Mouse (Mus musculus): Measurements from ENCODE around the gene Coro1c. TPM values are rescaled to one million over a fixed set of nuclear protein-coding genes. Genes with fewer than 3 reads are reported as not detected.
A peak's percentile ranks its signal among the peaks of the same experiment; 100 is the strongest.

Gene Coro1c
- polyA plus RNA-seq, 1 experiment from 2014 or later, result 165 TPM

DNA sequence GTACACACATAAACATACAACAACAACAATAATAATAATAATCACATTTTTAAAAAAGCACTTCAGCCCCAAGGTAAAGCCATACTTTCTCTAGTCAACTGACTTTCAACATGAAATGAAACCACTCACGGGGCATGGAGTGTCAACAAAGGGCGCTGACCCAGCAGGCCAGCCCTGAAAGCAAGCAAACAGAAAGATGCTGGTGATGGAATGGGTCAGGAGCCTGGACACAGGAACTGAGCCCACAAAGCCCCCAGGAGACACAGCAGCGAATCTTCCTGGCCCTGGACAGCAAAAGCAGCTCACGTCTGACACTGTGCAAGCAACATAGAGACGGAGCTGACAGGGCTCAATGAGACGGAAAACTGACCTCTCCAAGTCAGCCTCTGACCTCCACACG, 23.8 kb downstream of the Coro1c start:
- no peak overlapping the region for H3K9ac ChIP-seq
- 70% methylated on average over 7 of the region's 7 CpGs for WGBS
- no peaks in the 10 kb centered on the region for H3K27me3 ChIP-seq (ENCODE audit: insufficient read depth, low read length)
- TF ChIP-seq CTCF (IDR thresholded peaks at IDR 0.05; ENCODE audit: low read depth), result no peak
- H3K9me3 ChIP-seq (ENCODE audit: low read depth, low read length), result no peaks in the 10 kb centered on the region
- no peak overlapping the region for H3K27ac ChIP-seq (ENCODE audit: low read depth)
- no peak overlapping the region for H3K4me2 ChIP-seq
- H3K36me3 ChIP-seq (ENCODE audit: insufficient read depth), result peaks cover 24% of the 10 kb centered on the region
- DNase-seq (no peak), ATAC-seq (ENCODE audit: insufficient read depth) (no peak)
- peaks cover 39% of the 10 kb centered on the region for H3K4me1 ChIP-seq (ENCODE audit: insufficient read depth)
- no peak overlapping the region for H3K4me3 ChIP-seq (ENCODE audit: low read depth, low read length)

DNA sequence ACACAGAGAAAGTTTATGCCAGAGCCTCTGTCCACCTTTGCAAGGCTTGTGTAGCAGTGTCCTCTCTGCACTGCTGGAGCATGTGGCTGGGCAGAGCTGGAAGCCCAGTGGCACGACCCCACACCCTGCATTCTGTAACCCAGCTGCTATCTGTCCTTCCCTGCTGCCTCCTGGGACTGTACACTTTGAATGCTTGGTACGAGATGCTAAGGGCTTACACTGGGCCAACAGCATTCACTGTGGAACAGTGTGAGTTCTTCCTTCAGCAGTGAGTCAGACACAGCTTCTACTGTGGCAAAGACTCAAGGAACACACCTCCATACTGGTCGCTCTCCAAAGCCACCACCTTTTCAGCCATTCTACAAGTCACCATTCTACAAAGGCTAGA, 25.2 kb downstream of the Coro1c start:
- Histone ChIP-seq H3K4me1 (ENCODE audit: insufficient read depth) (peaks cover 31% of the 10 kb centered on the region), H3K27me3 (ENCODE audit: insufficient read depth, low read length) (no peaks in the 10 kb centered on the region), H3K4me2 (no peak overlapping the region), H3K9ac (no peak overlapping the region), H3K4me3 (ENCODE audit: low read depth, low read length) (no peak overlapping the region), H3K27ac (ENCODE audit: low read depth) (peak overlapping the region; percentile 76; the same call in 1 of the 2 replicates), H3K36me3 (ENCODE audit: insufficient read depth) (peaks cover 37% of the 10 kb centered on the region), H3K9me3 (ENCODE audit: low read depth, low read length) (no peaks in the 10 kb centered on the region)
- no peak for TF ChIP-seq CTCF (IDR thresholded peaks at IDR 0.05; ENCODE audit: low read depth)
- ATAC-seq (ENCODE audit: insufficient read depth), result peak; percentile 61; the same call in 1 of the 2 replicates
- WGBS, result 25% methylated on average over 3 of the region's 3 CpGs
- DNase-seq, result peak; percentile 41

DNA sequence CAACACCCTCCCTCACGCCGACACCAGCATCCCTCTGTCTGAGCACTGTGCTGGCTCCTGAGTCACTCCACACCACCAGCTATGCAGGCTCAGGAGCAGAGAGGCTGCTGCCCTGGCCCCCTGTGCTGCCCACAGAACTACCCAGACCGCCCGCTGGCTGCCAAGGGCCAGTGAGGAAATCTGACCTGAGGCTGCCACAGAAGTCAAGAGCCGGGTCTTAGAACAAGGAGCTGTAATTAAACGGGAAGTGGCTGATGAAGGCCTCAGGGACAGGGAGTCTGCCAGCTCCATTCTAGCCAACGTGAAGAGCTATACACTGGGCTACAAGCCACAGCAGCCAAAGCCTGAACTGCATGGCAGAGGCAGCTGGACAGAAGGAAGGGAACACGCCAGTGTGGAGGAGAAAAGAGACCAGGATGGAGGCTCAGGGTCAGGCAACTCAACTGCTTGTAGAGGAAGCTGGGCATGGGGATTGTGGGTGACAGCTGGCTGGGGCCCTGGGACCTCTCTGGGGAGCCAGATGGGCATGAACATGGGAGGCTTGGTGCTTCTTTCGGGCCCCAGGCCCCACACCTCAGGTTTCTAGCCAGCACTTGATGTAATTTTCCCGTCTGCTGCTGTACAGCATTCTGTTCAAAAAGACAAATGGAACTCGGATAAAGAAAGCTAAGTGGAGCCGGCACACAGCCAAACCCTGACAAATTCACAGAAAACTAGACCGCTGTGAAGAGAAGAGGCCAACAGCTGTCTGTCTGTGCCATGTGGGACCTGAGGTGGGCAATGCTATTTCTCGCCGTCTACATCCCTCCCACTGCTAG, 25.8 kb downstream of the Coro1c start:
- Histone ChIP-seq H3K27ac (ENCODE audit: low read depth) (peak overlapping the region; percentile 76; the same call in 1 of the 2 replicates), H3K4me2 (no peak overlapping the region), H3K4me3 (ENCODE audit: low read depth, low read length) (no peak overlapping the region), H3K27me3 (ENCODE audit: insufficient read depth, low read length) (no peaks in the 10 kb centered on the region), H3K36me3 (ENCODE audit: insufficient read depth) (peaks cover 38% of the 10 kb centered on the region), H3K9me3 (ENCODE audit: low read depth, low read length) (no peaks in the 10 kb centered on the region), H3K4me1 (ENCODE audit: insufficient read depth) (peaks cover 31% of the 10 kb centered on the region), H3K9ac (no peak overlapping the region)
- DNase-seq (peak; percentile 79), ATAC-seq (ENCODE audit: insufficient read depth) (peak; percentile 29; the same call in 1 of the 2 replicates)
- WGBS, result 42% methylated on average over 15 of the region's 15 CpGs
- TF ChIP-seq CTCF (IDR thresholded peaks at IDR 0.05; ENCODE audit: low read depth), result no peak

GRCm38 (mm10) chr5:113881136-113881535, 27.4 kb downstream of the Coro1c start:
- whole genome bisulfite sequencing, result 93% methylated on average over 14 of the region's 14 CpGs
- H3K9ac ChIP-seq, result no peak overlapping the region
- no peaks in the 10 kb centered on the region for H3K9me3 ChIP-seq (ENCODE audit: low read depth, low read length)
- peaks cover 47% of the 10 kb centered on the region for H3K36me3 ChIP-seq (ENCODE audit: insufficient read depth)
- no peaks in the 10 kb centered on the region for H3K27me3 ChIP-seq (ENCODE audit: insufficient read depth, low read length)
- DNase-seq, result no peak
- H3K27ac ChIP-seq (ENCODE audit: low read depth), result no peak overlapping the region
- no peak overlapping the region for H3K4me3 ChIP-seq (ENCODE audit: low read depth, low read length)
- TF ChIP-seq CTCF (IDR thresholded peaks at IDR 0.05; ENCODE audit: low read depth), result no peak
- peaks cover 23% of the 10 kb centered on the region for H3K4me1 ChIP-seq (ENCODE audit: insufficient read depth)
- H3K4me2 ChIP-seq, result no peak overlapping the region
- ATAC-seq (ENCODE audit: insufficient read depth), result no peak

- H3K36me3 ChIP-seq (ENCODE audit: insufficient read depth), result peaks cover 56% of the 10 kb centered on the region
- 84% methylated on average over 17 of the region's 17 CpGs for WGBS
- no peak overlapping the region for H3K4me3 ChIP-seq (ENCODE audit: low read depth, low read length)
- H3K9me3 ChIP-seq (ENCODE audit: low read depth, low read length), result no peaks in the 10 kb centered on the region
- DNase-seq, result no peak
- no peak overlapping the region for H3K9ac ChIP-seq
- TF ChIP-seq CTCF (IDR thresholded peaks at IDR 0.05; ENCODE audit: low read depth), result no peak
- no peaks in the 10 kb centered on the region for H3K27me3 ChIP-seq (ENCODE audit: insufficient read depth, low read length)
- no peak for ATAC-seq (ENCODE audit: insufficient read depth)
- no peak overlapping the region for H3K27ac ChIP-seq (ENCODE audit: low read depth)
- peaks cover 16% of the 10 kb centered on the region for H3K4me1 ChIP-seq (ENCODE audit: insufficient read depth)
- H3K4me2 ChIP-seq, result no peak overlapping the region
Observed at GRCm38 (mm10) chr5:113878943-113879617, 29.5 kb downstream of the Coro1c start.

GRCm38 (mm10) chr5:113877565-113877964, 31.0 kb downstream of the Coro1c start:
- peaks cover 16% of the 10 kb centered on the region for H3K4me1 ChIP-seq (ENCODE audit: insufficient read depth)
- H3K9me3 ChIP-seq (ENCODE audit: low read depth, low read length), result no peaks in the 10 kb centered on the region
- WGBS, result 40% methylated on average over 3 of the region's 3 CpGs
- no peak overlapping the region for H3K27ac ChIP-seq (ENCODE audit: low read depth)
- ATAC-seq (ENCODE audit: insufficient read depth), result no peak
- no peak overlapping the region for H3K4me2 ChIP-seq
- DNase-seq, result no peak
- H3K4me3 ChIP-seq (ENCODE audit: low read depth, low read length), result no peak overlapping the region
- no peak for TF ChIP-seq CTCF (IDR thresholded peaks at IDR 0.05; ENCODE audit: low read depth)
- no peak overlapping the region for H3K9ac ChIP-seq
- H3K36me3 ChIP-seq (ENCODE audit: insufficient read depth), result peaks cover 59% of the 10 kb centered on the region
- no peaks in the 10 kb centered on the region for H3K27me3 ChIP-seq (ENCODE audit: insufficient read depth, low read length)

GRCm38 (mm10) chr5:113876176-113876575, 32.4 kb downstream of the Coro1c start:
- 87% methylated on average over 7 of the region's 7 CpGs for WGBS
- Histone ChIP-seq H3K4me3 (ENCODE audit: low read depth, low read length) (no peak overlapping the region), H3K36me3 (ENCODE audit: insufficient read depth) (peaks cover 50% of the 10 kb centered on the region), H3K27ac (ENCODE audit: low read depth) (no peak overlapping the region), H3K4me2 (no peak overlapping the region), H3K4me1 (ENCODE audit: insufficient read depth) (peaks cover 23% of the 10 kb centered on the region), H3K9ac (no peak overlapping the region), H3K27me3 (ENCODE audit: insufficient read depth, low read length) (no peaks in the 10 kb centered on the region), H3K9me3 (ENCODE audit: low read depth, low read length) (no peaks in the 10 kb centered on the region)
- ATAC-seq (ENCODE audit: insufficient read depth), result no peak
- TF ChIP-seq CTCF (IDR thresholded peaks at IDR 0.05; ENCODE audit: low read depth), result no peak
- DNase-seq, result no peak
